Mouse (Mus musculus): Measurements from ENCODE around the gene Tmem156. TPM values are rescaled to one million over a fixed set of nuclear protein-coding genes. Genes with fewer than 3 reads are reported as not detected.

Tmem156 gene
- polyA plus RNA-seq, 1 experiment: 0.19 TPM

DNA sequence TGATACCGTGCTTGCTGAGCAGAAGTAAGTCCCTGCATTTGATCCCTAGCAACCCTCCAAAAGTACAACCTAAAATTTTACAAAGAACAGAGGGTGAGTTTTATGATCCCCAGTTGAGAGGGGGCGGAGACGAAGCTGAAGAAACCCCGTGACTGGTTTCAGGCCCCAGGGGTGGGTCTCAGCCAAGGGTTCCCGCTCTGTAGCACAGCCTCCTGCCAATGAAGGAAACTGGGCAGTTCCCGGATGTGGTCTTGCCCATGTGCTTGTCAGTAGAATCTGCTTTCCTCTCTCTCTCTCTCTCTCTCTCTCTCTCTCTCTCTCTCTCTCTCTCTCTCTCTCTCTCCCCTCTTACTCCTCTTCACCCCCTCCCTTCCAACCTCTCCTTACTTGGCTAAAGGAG lies 66.0 kb downstream of the Tmem156 start:
- Histone ChIP-seq H3K4me3 (ENCODE audit: insufficient read depth, low read depth, low read length) (no peak overlapping the region), H3K36me3 (ENCODE audit: control insufficient read depth, insufficient read depth, low read length) (no peaks in the 10 kb centered on the region), H3K27ac (ENCODE audit: insufficient read depth, low read depth, low read length) (no peak overlapping the region), H3K27me3 (replicated peaks; ENCODE audit: control insufficient read depth, insufficient read depth, low read length) (no peaks in the 10 kb centered on the region), H3K4me1 (ENCODE audit: control insufficient read depth, insufficient read depth, low read length) (no peaks in the 10 kb centered on the region)
- DNase-seq: peak; percentile 27
- no peak for TF ChIP-seq CTCF (conservative IDR thresholded peaks at IDR 0.05; ENCODE audit: insufficient read depth, insufficient read length, low read depth, low read length)
- no peak for TF ChIP-seq POLR2A (IDR thresholded peaks at IDR 0.05; ENCODE audit: low read depth, low read length)
- WGBS: 76% methylated on average over 6 of the region's 6 CpGs

DNA sequence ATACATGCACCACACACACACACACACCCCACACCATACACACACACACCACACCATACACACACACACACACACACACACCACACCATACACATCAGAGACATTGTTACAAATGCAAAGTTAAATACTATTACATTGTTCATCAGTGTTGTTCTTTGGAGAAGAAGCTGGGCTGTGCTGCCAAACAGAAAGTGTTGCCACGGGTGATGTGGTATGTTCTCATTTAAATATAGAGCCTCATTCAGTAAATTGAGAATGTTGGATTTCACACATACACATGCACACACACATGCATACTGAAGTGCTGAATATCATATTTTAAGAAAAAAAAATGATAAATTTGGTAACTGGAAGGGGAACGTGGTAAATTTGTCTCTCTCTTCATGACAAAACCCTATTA lies 67.3 kb downstream of the Tmem156 start:
- Histone ChIP-seq H3K4me1 (ENCODE audit: control insufficient read depth, insufficient read depth, low read length) (0 out of 2 replicates have a peak, but pooled peaks cover 3% of the 10 kb centered on the region), H3K36me3 (ENCODE audit: control insufficient read depth, insufficient read depth, low read length) (no peaks in the 10 kb centered on the region), H3K27me3 (replicated peaks; ENCODE audit: control insufficient read depth, insufficient read depth, low read length) (no peaks in the 10 kb centered on the region), H3K4me3 (ENCODE audit: insufficient read depth, low read depth, low read length) (no peak overlapping the region), H3K27ac (ENCODE audit: insufficient read depth, low read depth, low read length) (no peak overlapping the region)
- TF ChIP-seq POLR2A (IDR thresholded peaks at IDR 0.05; ENCODE audit: low read depth, low read length) (no peak), CTCF (conservative IDR thresholded peaks at IDR 0.05; ENCODE audit: insufficient read depth, insufficient read length, low read depth, low read length) (no peak)
- DNase-seq: no peak
- 80% methylated on average over 2 of the region's 2 CpGs for WGBS

DNA sequence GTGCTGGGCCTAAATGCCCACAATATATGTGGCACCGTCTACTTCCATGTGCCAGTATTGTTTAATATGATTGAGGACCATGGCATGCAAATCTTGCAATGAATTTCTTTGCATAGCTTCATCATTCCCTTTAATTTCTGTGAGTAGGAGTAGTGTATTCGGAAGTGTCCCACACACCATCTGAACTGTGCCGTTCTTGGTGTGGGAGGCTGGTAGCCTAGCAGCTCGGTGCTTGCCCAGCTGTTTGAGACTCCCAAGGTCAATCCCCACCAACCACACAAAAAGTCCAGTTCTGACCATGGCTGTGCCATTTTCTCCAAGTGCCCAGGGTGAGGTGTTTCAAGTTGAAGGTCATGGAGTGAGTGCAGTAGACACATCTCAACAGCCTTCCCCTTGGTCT lies 69.9 kb downstream of the Tmem156 start:
- Histone ChIP-seq H3K4me3 (ENCODE audit: insufficient read depth, low read depth, low read length) (no peak overlapping the region), H3K27ac (ENCODE audit: insufficient read depth, low read depth, low read length) (no peak overlapping the region), H3K36me3 (ENCODE audit: control insufficient read depth, insufficient read depth, low read length) (no peaks in the 10 kb centered on the region), H3K4me1 (ENCODE audit: control insufficient read depth, insufficient read depth, low read length) (0 out of 2 replicates have a peak, but pooled peaks cover 3% of the 10 kb centered on the region), H3K27me3 (replicated peaks; ENCODE audit: control insufficient read depth, insufficient read depth, low read length) (no peaks in the 10 kb centered on the region)
- no peak for DNase-seq
- TF ChIP-seq CTCF (conservative IDR thresholded peaks at IDR 0.05; ENCODE audit: insufficient read depth, insufficient read length, low read depth, low read length): no peak
- TF ChIP-seq POLR2A (IDR thresholded peaks at IDR 0.05; ENCODE audit: low read depth, low read length): no peak
- WGBS: 94% methylated on average over 4 of the region's 4 CpGs

DNA sequence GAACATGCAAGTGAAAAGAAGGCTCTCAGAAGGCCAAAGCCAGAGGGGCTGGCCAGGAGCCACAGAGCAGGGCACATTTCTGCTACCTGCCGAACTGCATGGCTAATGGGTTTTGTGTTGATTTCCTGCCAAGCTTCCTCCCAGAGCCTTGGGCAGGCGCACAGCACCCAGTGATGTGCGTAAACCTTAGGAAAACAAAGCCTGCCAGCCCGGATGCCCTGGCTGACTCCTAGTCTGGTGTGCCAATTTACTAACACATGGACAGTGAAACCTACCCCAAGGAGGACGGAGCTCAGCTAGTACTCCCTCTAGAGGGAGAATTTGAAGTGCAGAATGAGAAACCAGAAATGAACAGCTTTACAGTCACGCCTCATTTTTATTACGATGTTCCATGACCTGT lies 72.1 kb downstream of the Tmem156 start:
- no peak overlapping the region for H3K4me3 ChIP-seq (ENCODE audit: insufficient read depth, low read depth, low read length)
- H3K36me3 ChIP-seq (ENCODE audit: control insufficient read depth, insufficient read depth, low read length): no peaks in the 10 kb centered on the region
- no peak for TF ChIP-seq POLR2A (IDR thresholded peaks at IDR 0.05; ENCODE audit: low read depth, low read length)
- peak; percentile 32; the same call in 1 of the 2 replicates for TF ChIP-seq CTCF (conservative IDR thresholded peaks at IDR 0.05; ENCODE audit: insufficient read depth, insufficient read length, low read depth, low read length)
- H3K27ac ChIP-seq (ENCODE audit: insufficient read depth, low read depth, low read length): 0 out of 2 replicates have a peak overlapping the region, but pooled peaks have one; percentile 2
- no peaks in the 10 kb centered on the region for H3K27me3 ChIP-seq (replicated peaks; ENCODE audit: control insufficient read depth, insufficient read depth, low read length)
- H3K4me1 ChIP-seq (ENCODE audit: control insufficient read depth, insufficient read depth, low read length): 0 out of 2 replicates have a peak, but pooled peaks cover 3% of the 10 kb centered on the region
- WGBS: 16% methylated on average over 7 of the region's 7 CpGs
- DNase-seq: peak; percentile 92

DNA sequence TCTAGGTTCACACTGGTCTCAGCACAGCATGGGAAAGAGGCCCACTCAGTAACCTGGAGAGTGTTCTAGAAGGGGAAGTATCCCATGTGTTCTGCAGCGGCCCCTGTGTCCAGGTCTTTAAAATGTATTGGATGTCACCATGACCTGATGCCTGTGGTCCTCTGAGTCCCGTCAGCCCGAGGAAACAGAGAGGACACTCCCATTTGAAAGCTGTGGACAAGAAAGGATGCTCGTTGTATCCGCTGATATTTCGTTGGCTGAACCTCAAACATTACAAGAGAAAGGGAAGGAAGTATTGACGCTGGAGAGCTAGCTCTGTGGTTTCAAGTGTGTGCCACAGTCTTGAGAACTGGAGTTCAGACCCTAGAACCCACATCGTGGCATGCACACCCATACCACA lies 72.8 kb downstream of the Tmem156 start:
- no peak overlapping the region for H3K4me3 ChIP-seq (ENCODE audit: insufficient read depth, low read depth, low read length)
- peak; percentile 24 for DNase-seq
- no peak for TF ChIP-seq POLR2A (IDR thresholded peaks at IDR 0.05; ENCODE audit: low read depth, low read length)
- TF ChIP-seq CTCF (conservative IDR thresholded peaks at IDR 0.05; ENCODE audit: insufficient read depth, insufficient read length, low read depth, low read length): no peak
- WGBS: 64% methylated on average over 8 of the region's 8 CpGs
- H3K4me1 ChIP-seq (ENCODE audit: control insufficient read depth, insufficient read depth, low read length): 0 out of 2 replicates have a peak, but pooled peaks cover 3% of the 10 kb centered on the region
- H3K27ac ChIP-seq (ENCODE audit: insufficient read depth, low read depth, low read length): no peak overlapping the region
- H3K36me3 ChIP-seq (ENCODE audit: control insufficient read depth, insufficient read depth, low read length): no peaks in the 10 kb centered on the region
- H3K27me3 ChIP-seq (replicated peaks; ENCODE audit: control insufficient read depth, insufficient read depth, low read length): no peaks in the 10 kb centered on the region

DNA sequence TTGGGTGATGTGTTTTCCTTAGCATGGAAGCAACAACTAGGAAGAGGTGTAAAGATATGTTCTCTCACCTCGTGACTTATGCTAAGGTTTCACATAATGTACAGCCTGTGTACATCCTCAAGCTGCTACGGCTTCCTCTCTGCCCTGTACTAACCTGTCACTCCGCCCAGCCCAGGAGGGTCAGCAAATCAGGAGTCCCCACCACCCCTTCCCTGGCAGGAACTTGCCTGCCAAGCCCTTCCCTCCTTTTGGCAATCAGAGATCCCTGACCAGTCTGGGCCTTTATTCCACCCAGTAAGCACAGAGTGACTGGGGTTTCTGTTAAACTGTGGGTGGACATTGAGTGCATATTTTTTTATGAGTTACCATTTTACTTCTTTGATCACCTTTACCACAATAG lies 76.4 kb downstream of the Tmem156 start:
- Histone ChIP-seq H3K27me3 (replicated peaks; ENCODE audit: control insufficient read depth, insufficient read depth, low read length) (no peaks in the 10 kb centered on the region), H3K27ac (ENCODE audit: insufficient read depth, low read depth, low read length) (no peak overlapping the region), H3K4me3 (ENCODE audit: insufficient read depth, low read depth, low read length) (no peak overlapping the region), H3K4me1 (ENCODE audit: control insufficient read depth, insufficient read depth, low read length) (0 out of 2 replicates have a peak, but pooled peaks cover 3% of the 10 kb centered on the region), H3K36me3 (ENCODE audit: control insufficient read depth, insufficient read depth, low read length) (no peaks in the 10 kb centered on the region)
- TF ChIP-seq CTCF (conservative IDR thresholded peaks at IDR 0.05; ENCODE audit: insufficient read depth, insufficient read length, low read depth, low read length): no peak
- TF ChIP-seq POLR2A (IDR thresholded peaks at IDR 0.05; ENCODE audit: low read depth, low read length): no peak
- no peak for DNase-seq
- 94% methylated on average over 3 of the region's 3 CpGs for WGBS

DNA sequence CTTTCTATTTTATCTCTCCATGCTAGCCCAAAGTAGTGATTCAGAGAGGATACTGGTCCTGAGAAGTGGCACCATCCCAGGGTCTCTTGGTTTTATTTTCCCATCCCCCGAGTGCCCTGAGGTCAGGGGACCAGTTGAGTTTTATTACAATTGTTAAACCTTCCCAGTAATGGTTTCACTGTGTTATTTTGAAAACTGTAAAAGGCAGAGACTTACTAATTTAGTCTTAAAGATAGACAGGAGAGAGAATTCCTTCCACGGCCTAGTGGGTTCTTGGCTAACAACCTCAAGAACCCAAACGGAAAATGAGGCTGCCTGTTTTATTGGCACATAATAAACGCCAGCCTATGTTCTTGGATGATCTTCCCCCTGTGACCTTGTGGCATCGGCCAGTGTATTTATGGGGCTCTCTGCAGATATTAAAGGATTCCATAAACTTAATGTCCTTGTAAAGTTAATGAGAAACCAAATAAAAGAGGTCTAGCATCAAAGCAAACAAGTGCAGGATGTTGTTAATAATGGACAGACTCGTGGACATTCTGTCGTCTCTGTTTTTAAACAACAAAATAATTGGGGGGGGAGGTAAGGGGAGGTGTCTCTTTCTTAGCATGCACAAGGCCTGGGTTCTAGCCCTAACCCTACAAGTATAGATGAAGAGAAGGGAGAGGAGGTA lies 79.9 kb downstream of the Tmem156 start:
- H3K4me1 ChIP-seq (ENCODE audit: control insufficient read depth, insufficient read depth, low read length): no peaks in the 10 kb centered on the region
- H3K4me3 ChIP-seq (ENCODE audit: insufficient read depth, low read depth, low read length): no peak overlapping the region
- DNase-seq: no peak
- no peak overlapping the region for H3K27ac ChIP-seq (ENCODE audit: insufficient read depth, low read depth, low read length)
- TF ChIP-seq CTCF (conservative IDR thresholded peaks at IDR 0.05; ENCODE audit: insufficient read depth, insufficient read length, low read depth, low read length): no peak
- TF ChIP-seq POLR2A (IDR thresholded peaks at IDR 0.05; ENCODE audit: low read depth, low read length): no peak
- WGBS: 24% methylated on average over 7 of the region's 7 CpGs
- no peaks in the 10 kb centered on the region for H3K27me3 ChIP-seq (replicated peaks; ENCODE audit: control insufficient read depth, insufficient read depth, low read length)
- no peaks in the 10 kb centered on the region for H3K36me3 ChIP-seq (ENCODE audit: control insufficient read depth, insufficient read depth, low read length)
